Mouse (Mus musculus): ENCODE data around the gene Slc10a7. TPM values are rescaled to one million over a fixed set of nuclear protein-coding genes. Genes with fewer than 3 reads are reported as not detected.
A peak's percentile ranks its signal among the peaks of the same experiment; 100 is the strongest.

The Slc10a7 gene
- polyA plus RNA-seq, 1 experiment from 2014 or later: 19.9 TPM

DNA sequence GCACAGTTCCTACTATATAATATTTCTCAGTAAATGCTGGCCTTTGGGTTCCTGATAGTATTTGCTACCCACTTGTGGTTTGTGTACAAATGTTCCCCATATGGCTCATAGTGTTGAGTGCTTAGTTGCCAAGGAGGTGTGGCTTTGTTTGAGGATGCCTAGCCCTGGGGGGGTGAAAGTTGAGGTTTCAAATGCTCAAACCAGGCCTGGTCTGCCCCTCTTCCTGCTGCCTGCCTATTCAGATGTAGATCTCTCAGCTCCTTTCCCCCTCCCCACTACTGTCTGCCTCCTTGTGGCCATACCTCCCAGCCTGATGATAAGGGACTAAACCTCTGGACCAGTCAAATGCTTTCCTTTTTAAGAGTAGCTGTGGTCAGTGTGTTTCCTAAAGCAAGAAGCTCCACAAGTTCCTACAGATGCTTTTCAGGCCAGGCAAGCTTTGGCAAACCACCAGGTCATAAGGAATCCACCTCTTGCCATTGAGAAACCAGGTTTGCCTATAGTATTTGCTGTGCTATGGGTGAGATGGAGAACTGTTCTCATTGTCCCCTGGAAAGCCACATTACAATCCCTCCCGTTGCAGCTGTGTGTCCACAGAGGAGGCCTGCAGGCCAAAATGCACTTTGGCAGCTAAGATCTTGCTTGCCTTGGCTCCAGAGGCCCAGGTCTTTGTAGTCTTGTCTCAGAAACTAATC, 146.4 kb downstream of the Slc10a7 start:
- no peak overlapping the region for H3K4me2 ChIP-seq
- H3K9me3 ChIP-seq: no peaks in the 10 kb centered on the region
- no peak overlapping the region for H3K4me3 ChIP-seq
- WGBS: 38% methylated on average over 1 of the region's 1 CpGs
- no peaks in the 10 kb centered on the region for H3K27me3 ChIP-seq
- no peaks in the 10 kb centered on the region for H3K4me1 ChIP-seq
- H3K9ac ChIP-seq: no peak overlapping the region
- no peak for ATAC-seq (ENCODE audit: borderline replicate concordance, extremely low read depth, low FRiP score, low TSS enrichment)
- H3K36me3 ChIP-seq: no peaks in the 10 kb centered on the region
- H3K27ac ChIP-seq: no peak overlapping the region

GRCm38 (mm10) chr8:78656700-78657370, 147.7 kb downstream of the Slc10a7 start:
- no peak overlapping the region for H3K4me3 ChIP-seq
- no peaks in the 10 kb centered on the region for H3K4me1 ChIP-seq
- no peak overlapping the region for H3K27ac ChIP-seq
- 68% methylated on average over 10 of the region's 10 CpGs for WGBS
- H3K36me3 ChIP-seq: no peaks in the 10 kb centered on the region
- H3K27me3 ChIP-seq: no peaks in the 10 kb centered on the region
- no peak for ATAC-seq (ENCODE audit: borderline replicate concordance, extremely low read depth, low FRiP score, low TSS enrichment)
- no peak overlapping the region for H3K4me2 ChIP-seq
- H3K9ac ChIP-seq: no peak overlapping the region
- no peaks in the 10 kb centered on the region for H3K9me3 ChIP-seq

GRCm38 (mm10) chr8:78658172-78658571, 149.0 kb downstream of the Slc10a7 start:
- no peak overlapping the region for H3K9ac ChIP-seq
- H3K4me2 ChIP-seq: no peak overlapping the region
- no peaks in the 10 kb centered on the region for H3K9me3 ChIP-seq
- no peak for ATAC-seq (ENCODE audit: borderline replicate concordance, extremely low read depth, low FRiP score, low TSS enrichment)
- H3K4me1 ChIP-seq: no peaks in the 10 kb centered on the region
- H3K36me3 ChIP-seq: no peaks in the 10 kb centered on the region
- H3K27me3 ChIP-seq: no peaks in the 10 kb centered on the region
- no peak overlapping the region for H3K4me3 ChIP-seq
- H3K27ac ChIP-seq: no peak overlapping the region
- 88% methylated on average over 5 of the region's 5 CpGs for WGBS

DNA sequence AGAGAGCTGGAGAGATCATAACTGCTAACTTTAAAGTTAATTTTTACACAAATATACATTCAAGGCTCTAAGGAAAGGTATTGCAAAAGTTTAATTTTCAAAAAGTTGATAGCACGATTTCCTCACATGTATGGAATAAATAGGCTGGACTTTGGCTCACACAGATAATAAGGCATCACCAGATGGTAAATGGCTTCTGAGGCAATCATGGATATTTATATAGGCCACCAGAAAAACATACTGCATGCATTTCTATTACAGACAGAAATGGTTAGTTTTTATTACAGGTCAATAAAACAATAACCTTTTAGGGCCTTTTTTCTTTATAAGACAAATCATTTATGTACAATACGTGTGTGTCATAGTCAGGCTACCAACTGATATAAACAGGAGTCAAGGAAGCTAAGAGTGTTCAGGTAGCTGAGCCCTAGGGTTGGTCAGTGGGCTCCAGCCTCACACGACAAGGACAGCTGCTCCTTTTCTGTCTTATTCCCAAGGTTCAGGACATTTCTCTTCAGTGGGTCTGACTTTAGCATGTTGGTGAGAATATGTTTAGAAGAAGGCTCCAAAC, 150.6 kb downstream of the Slc10a7 start:
- Histone ChIP-seq H3K27ac (no peak overlapping the region), H3K4me3 (no peak overlapping the region), H3K4me2 (no peak overlapping the region), H3K4me1 (no peaks in the 10 kb centered on the region), H3K9ac (no peak overlapping the region), H3K27me3 (no peaks in the 10 kb centered on the region), H3K9me3 (no peaks in the 10 kb centered on the region), H3K36me3 (no peaks in the 10 kb centered on the region)
- ATAC-seq (ENCODE audit: borderline replicate concordance, extremely low read depth, low FRiP score, low TSS enrichment): no peak
- 88% methylated on average over 3 of the region's 3 CpGs for WGBS

DNA sequence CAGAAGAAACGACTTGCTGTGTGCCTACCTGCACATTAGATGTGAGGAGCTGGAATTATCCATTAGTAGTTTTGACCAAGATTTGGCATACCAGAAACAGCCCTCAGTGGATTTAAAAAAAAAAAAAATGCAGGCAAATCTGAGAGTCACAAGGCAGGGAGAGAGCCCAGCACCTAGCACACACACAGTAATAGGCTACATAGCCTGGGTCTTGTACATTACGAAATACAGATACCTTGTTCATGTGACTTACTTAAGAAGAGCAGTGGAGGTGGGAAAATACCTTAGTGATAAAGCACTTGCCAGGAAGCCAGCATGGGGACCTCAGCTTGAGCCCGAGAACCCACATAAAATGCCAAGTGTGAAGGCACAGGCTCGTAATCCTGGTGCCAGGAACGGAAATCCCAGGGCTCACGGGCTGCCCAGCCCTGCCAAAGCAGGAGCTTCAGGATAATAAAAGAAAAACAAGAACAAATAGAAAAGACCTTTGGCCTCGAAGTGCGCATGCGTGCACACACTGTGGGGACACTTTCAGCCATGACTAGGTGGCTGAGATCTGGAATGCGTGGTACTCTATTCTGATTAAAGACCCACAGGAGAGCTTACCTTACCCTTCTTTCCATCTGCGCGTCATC, 155.3 kb downstream of the Slc10a7 start:
- H3K27ac ChIP-seq: no peak overlapping the region
- WGBS: 85% methylated on average over 12 of the region's 12 CpGs
- no peaks in the 10 kb centered on the region for H3K4me1 ChIP-seq
- H3K4me2 ChIP-seq: no peak overlapping the region
- H3K27me3 ChIP-seq: no peaks in the 10 kb centered on the region
- H3K4me3 ChIP-seq: no peak overlapping the region
- H3K9me3 ChIP-seq: no peaks in the 10 kb centered on the region
- no peak overlapping the region for H3K9ac ChIP-seq
- no peaks in the 10 kb centered on the region for H3K36me3 ChIP-seq
- no peak for ATAC-seq (ENCODE audit: borderline replicate concordance, extremely low read depth, low FRiP score, low TSS enrichment)

DNA sequence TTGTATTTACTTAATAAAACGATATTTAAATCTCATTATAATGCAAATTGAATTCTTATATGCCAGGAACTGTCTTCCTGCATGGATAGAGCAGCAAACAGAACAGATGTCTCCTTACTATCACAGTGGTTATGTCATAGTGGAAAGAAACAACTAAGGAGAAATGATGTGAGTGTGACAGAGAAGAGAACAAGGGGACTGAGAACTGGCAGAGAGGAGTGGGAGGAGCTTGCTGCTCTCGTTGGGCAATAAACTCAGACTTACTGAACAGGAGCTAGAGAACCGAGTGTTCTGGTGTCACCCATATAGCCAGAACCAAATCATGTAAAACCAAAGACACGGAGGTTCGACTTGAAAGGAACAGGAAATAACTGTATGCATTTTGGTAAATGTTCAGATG, 158.3 kb downstream of the Slc10a7 start:
- no peaks in the 10 kb centered on the region for H3K36me3 ChIP-seq
- no peak overlapping the region for H3K4me3 ChIP-seq
- no peaks in the 10 kb centered on the region for H3K9me3 ChIP-seq
- H3K27ac ChIP-seq: no peak overlapping the region
- no peaks in the 10 kb centered on the region for H3K27me3 ChIP-seq
- H3K4me1 ChIP-seq: no peaks in the 10 kb centered on the region
- H3K4me2 ChIP-seq: no peak overlapping the region
- WGBS: 64% methylated on average over 5 of the region's 5 CpGs
- peak; percentile 82; the same call in 1 of the 2 replicates for ATAC-seq (ENCODE audit: borderline replicate concordance, extremely low read depth, low FRiP score, low TSS enrichment)
- H3K9ac ChIP-seq: no peak overlapping the region

DNA sequence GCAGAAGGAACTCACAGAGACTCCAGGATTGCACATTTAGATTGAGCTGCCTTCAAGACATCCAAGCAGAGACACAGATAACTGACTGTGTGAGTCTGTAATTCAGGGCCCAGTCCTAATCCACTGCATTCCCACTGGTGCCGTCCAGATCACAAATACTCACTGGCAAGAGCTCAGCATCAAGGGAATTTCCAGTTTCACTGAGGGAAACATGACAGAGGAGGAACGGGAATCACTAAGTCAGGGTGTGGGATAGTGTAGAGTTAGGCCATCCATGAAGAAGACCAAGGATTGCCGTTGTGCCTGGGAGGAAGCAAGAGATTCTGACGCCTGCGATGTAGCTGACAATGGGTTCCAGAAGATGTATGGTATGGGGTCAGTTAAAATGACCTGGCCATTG, 159.1 kb downstream of the Slc10a7 start:
- WGBS: 71% methylated on average over 5 of the region's 5 CpGs
- no peaks in the 10 kb centered on the region for H3K4me1 ChIP-seq
- H3K27me3 ChIP-seq: no peaks in the 10 kb centered on the region
- no peak overlapping the region for H3K9ac ChIP-seq
- no peak overlapping the region for H3K4me3 ChIP-seq
- no peak overlapping the region for H3K4me2 ChIP-seq
- no peak overlapping the region for H3K27ac ChIP-seq
- H3K36me3 ChIP-seq: no peaks in the 10 kb centered on the region
- no peaks in the 10 kb centered on the region for H3K9me3 ChIP-seq
- no peak for ATAC-seq (ENCODE audit: borderline replicate concordance, extremely low read depth, low FRiP score, low TSS enrichment)

DNA sequence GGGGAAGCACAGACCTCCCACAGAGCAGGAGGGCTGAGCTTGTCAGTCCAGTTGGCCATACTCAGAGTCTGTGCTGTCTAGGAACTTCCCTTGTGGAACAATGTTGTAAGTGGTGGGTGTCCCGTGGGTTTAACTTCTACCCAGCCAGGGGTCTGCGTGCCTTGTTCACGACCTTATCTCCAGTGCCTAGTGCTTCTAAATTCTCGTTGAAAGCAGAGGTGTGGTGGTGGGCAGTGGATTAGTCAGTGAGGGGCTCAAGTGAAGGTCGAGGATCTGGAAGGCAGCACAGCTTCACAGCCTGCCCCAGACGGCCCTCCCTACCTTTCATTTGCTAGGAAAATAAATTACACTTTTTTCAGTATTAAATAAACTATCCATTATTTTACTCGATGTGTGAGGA, 161.1 kb downstream of the Slc10a7 start:
- Histone ChIP-seq H3K27ac (no peak overlapping the region), H3K4me2 (no peak overlapping the region), H3K9me3 (no peaks in the 10 kb centered on the region), H3K4me1 (no peaks in the 10 kb centered on the region), H3K4me3 (no peak overlapping the region), H3K36me3 (no peaks in the 10 kb centered on the region), H3K27me3 (no peaks in the 10 kb centered on the region), H3K9ac (no peak overlapping the region)
- WGBS: 74% methylated on average over 7 of the region's 7 CpGs
- no peak for ATAC-seq (ENCODE audit: borderline replicate concordance, extremely low read depth, low FRiP score, low TSS enrichment)

DNA sequence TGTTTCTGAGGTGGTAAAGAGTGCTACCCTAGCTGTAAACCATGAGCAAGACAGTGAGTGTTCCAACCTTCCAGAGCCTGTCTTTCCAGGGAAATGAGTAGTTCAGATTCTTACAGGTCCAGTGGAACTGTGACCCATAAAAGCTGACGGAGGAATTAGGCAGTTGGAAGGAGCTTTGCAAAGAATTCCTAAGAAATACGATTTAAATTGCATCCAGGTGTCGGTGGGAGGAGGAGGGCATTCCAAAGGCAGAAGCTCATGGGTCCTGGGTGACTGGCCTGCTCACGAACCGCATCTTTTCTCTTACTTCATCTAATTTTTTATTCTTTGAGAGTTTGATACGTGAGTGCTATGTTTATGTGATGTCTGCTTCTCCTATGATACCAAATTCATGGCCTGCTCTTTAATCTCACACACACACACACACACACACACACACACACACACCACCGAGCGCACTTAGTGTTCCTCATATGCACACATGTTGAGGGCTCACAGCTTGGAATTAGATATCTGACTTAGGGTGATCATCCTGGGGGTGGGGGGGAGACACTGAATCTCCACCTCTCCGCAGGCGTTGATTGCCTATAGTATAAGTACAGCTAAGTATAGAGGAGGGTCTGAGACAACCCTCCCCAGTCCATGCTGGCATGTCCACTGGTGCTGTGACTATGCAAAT, 169.5 kb downstream of the Slc10a7 start:
- no peaks in the 10 kb centered on the region for H3K9me3 ChIP-seq
- no peaks in the 10 kb centered on the region for H3K27me3 ChIP-seq
- no peaks in the 10 kb centered on the region for H3K36me3 ChIP-seq
- WGBS: 69% methylated on average over 10 of the region's 10 CpGs
- no peak overlapping the region for H3K4me3 ChIP-seq
- no peak for ATAC-seq (ENCODE audit: borderline replicate concordance, extremely low read depth, low FRiP score, low TSS enrichment)
- H3K27ac ChIP-seq: no peak overlapping the region
- H3K4me1 ChIP-seq: no peaks in the 10 kb centered on the region
- no peak overlapping the region for H3K4me2 ChIP-seq
- no peak overlapping the region for H3K9ac ChIP-seq

DNA sequence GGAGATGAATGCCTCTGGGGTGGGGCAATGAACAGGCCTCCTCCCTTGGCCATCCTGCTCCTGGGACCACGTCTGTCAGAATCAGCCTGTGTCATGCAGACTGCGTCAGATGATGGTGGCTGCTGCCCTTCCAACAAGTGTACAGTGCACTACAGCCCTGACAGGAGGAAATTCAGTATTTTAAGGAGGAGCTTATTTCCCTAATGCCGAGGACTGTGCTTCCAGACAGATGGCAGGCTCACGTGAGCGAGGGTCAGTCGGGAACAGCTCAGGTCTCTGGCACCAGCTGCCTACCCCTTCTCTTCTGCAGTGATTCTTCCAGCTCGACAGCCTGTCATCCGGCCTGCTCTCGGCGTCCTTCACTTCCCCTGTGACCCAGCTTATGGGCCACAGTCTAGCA, 181.6 kb downstream of the Slc10a7 start:
- H3K27ac ChIP-seq: no peak overlapping the region
- no peak for ATAC-seq (ENCODE audit: borderline replicate concordance, extremely low read depth, low FRiP score, low TSS enrichment)
- H3K4me2 ChIP-seq: no peak overlapping the region
- no peaks in the 10 kb centered on the region for H3K27me3 ChIP-seq
- H3K4me1 ChIP-seq: no peaks in the 10 kb centered on the region
- H3K9me3 ChIP-seq: no peaks in the 10 kb centered on the region
- WGBS: 61% methylated on average over 10 of the region's 10 CpGs
- H3K4me3 ChIP-seq: no peak overlapping the region
- 0 out of 2 replicates have a peak, but pooled peaks cover 3% of the 10 kb centered on the region for H3K36me3 ChIP-seq
- no peak overlapping the region for H3K9ac ChIP-seq

DNA sequence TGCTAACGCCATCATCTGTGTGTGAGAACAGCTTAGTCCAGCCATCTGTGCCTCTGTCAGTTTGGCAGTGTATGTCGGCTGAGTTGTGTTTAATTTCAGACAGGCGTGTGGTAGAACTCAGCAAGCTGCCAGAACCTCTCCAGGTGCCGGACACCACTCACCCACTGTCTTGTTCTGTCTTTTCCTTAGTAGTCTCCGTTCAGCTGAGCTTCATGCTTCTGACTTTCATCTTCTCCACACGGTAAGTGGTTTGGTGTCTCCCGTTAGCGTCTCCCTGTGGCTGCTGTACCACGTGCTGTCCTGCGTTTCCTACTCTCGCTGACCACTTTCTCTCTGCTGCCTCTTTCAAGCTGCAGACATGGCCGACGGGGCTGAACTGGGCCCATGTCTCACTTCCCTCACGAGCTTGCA, 189.2 kb downstream of the Slc10a7 start:
- peaks cover 21% of the 10 kb centered on the region for H3K36me3 ChIP-seq
- H3K4me1 ChIP-seq: no peaks in the 10 kb centered on the region
- H3K27ac ChIP-seq: no peak overlapping the region
- no peaks in the 10 kb centered on the region for H3K9me3 ChIP-seq
- H3K4me2 ChIP-seq: no peak overlapping the region
- WGBS: 90% methylated on average over 14 of the region's 14 CpGs
- H3K27me3 ChIP-seq: no peaks in the 10 kb centered on the region
- H3K9ac ChIP-seq: no peak overlapping the region
- no peak overlapping the region for H3K4me3 ChIP-seq
- no peak for ATAC-seq (ENCODE audit: borderline replicate concordance, extremely low read depth, low FRiP score, low TSS enrichment)
